Mouse (Mus musculus) testis, adult 2 months (tissue): ENCODE data around the gene Tmprss11b. TPM values are rescaled to one million over a fixed set of nuclear protein-coding genes. Genes with fewer than 3 reads are reported as not detected.

ENCODE experiments used
- H3K27ac ChIP-seq: fragments of 200-500 bp; 2 replicates; pipeline ENCODE4 v1.5.1; 2012; ENCODE audit warnings: low read depth, low read length; ENCODE audit not compliant: control insufficient read depth, insufficient read depth
- H3K27me3 ChIP-seq: fragments of 200-500 bp; 2 replicates; pipeline ENCODE4 v1.6.1; 2012; ENCODE audit warnings: mild to moderate bottlenecking, low read length, moderate library complexity; ENCODE audit not compliant: control insufficient read depth, insufficient read depth
- H3K36me3 ChIP-seq: fragments of 200-500 bp; 2 replicates; pipeline ENCODE4 v1.6.1; 2012; ENCODE audit warnings: mild to moderate bottlenecking, low read length; ENCODE audit not compliant: control insufficient read depth, insufficient read depth
- H3K4me1 ChIP-seq: fragments of 200-500 bp; 2 replicates; pipeline ENCODE4 v1.6.1; 2012; ENCODE audit warnings: low read length; ENCODE audit not compliant: control insufficient read depth, insufficient read depth
- H3K4me3 ChIP-seq: fragments of 200-500 bp; 2 replicates; pipeline ENCODE4 v1.5.1; 2012; ENCODE audit warnings: low read depth, mild to moderate bottlenecking, low read length, moderate library complexity, mixed read lengths; ENCODE audit not compliant: control insufficient read depth
- CTCF ChIP-seq: fragments of 200-500 bp; IDR thresholded peaks from 2 replicates; pipeline ENCODE4 v1.5.1; 2012; ENCODE audit warnings: low read depth, mild to moderate bottlenecking, inconsistent platforms, low read length, moderate library complexity; ENCODE audit not compliant: control insufficient read depth, insufficient read depth, insufficient replicate concordance
- POLR2A ChIP-seq: fragments of 200-500 bp; IDR thresholded peaks from 2 replicates; pipeline ENCODE4 v1.6.1; 2012; ENCODE audit warnings: low read depth, mild to moderate bottlenecking, inconsistent platforms, low read length, moderate library complexity; ENCODE audit not compliant: control insufficient read depth
- polyA plus RNA-seq: library from polyadenylated mRNA; depleted of rRNA; stranded (reverse); fragments of >200 nt; gene quantifications from 2 replicates; pipeline ENCODE4 v1.2.3, GENCODE M21; 2012; rRNA removed

Tmprss11b gene
- polyA plus RNA-seq, 1 experiment = 0.22 TPM

GRCm38 (mm10) chr5:86632324-86632723, 43.8 kb downstream of the Tmprss11b start, which contains the start of gene Tmprss11f:
Gene Tmprss11f (minus strand): TSS chr5:86632424.
- Histone ChIP-seq H3K36me3 (no peaks in the 10 kb centered on the region), H3K27me3 (no peaks in the 10 kb centered on the region), H3K27ac (no peak within 1 kb of the TSS), H3K4me1 (no peaks in the 10 kb centered on the region), H3K4me3 (no peak within 1 kb of the TSS)
- TF ChIP-seq POLR2A (no peak), CTCF (no peak)

- H3K4me1 ChIP-seq = no peaks in the 10 kb centered on the region
- TF ChIP-seq CTCF (no peak), POLR2A (no peak)
- H3K27me3 ChIP-seq = no peaks in the 10 kb centered on the region
- no peak overlapping the region for H3K27ac ChIP-seq
- H3K36me3 ChIP-seq = no peaks in the 10 kb centered on the region
- H3K4me3 ChIP-seq = no peak overlapping the region
Measured at GRCm38 (mm10) chr5:86630700-86631099, 45.5 kb downstream of the Tmprss11b start.

GRCm38 (mm10) chr5:86621778-86622177, 54.4 kb downstream of the Tmprss11b start:
- TF ChIP-seq POLR2A (no peak), CTCF (no peak)

More at GRCm38 (mm10) chr5:86621778-86622177, 54.4 kb downstream of the Tmprss11b start:
- H3K36me3 ChIP-seq = no peaks in the 10 kb centered on the region
- no peak overlapping the region for H3K27ac ChIP-seq
- H3K27me3 ChIP-seq = no peaks in the 10 kb centered on the region
- H3K4me3 ChIP-seq = no peak overlapping the region
- no peaks in the 10 kb centered on the region for H3K4me1 ChIP-seq

Other genes starting within 250 kb of the Tmprss11b start
- not detected in 2 replicates for gene Tmprss11a, start 207.4 kb downstream of the Tmprss11b start, polyA plus RNA-seq
- not detected in 2 replicates for gene Tmprss11g, start 157.8 kb downstream of the Tmprss11b start, polyA plus RNA-seq
- 0.15 and 0.17 TPM in 2 replicates for gene Tmprss11f, start 43.9 kb downstream of the Tmprss11b start, polyA plus RNA-seq
- 0.04 TPM in 2 replicates for gene Tmprss11e, start 69.5 kb upstream of the Tmprss11b start, polyA plus RNA-seq
- 19.6 and 24.2 TPM in 2 replicates for gene Ythdc1, start 127.9 kb upstream of the Tmprss11b start, polyA plus RNA-seq
- gene Ugt2b34, start 230.6 kb upstream of the Tmprss11b start, polyA plus RNA-seq = 0.02 TPM in 1 of 2 replicates, not detected in the other